Mouse (Mus musculus) brain, embryonic 14.5 days (tissue): ENCODE measurements around the gene Gm35134. TPM values are rescaled to one million over a fixed set of nuclear protein-coding genes. Genes with fewer than 3 reads are reported as not detected.
"Not testable (repeated sequence)": the region's sequence is repeated elsewhere in the genome, so short reads cannot be mapped to it uniquely, and the experiment has no call there.

Source experiments
- DNase-seq: peaks from one replicate; pipeline ENCODE4 v3.0.0-alpha.2; 2011; ENCODE audit warnings: low read depth
- polyA plus RNA-seq: library from polyadenylated mRNA; depleted of rRNA; stranded (reverse); fragments of >200 nt; gene quantifications from 2 replicates; pipeline ENCODE4 v1.2.3, GENCODE M21; 2012; rRNA removed

Gm35134 gene
- polyA plus RNA-seq, result not detected in 2 replicates

DNA sequence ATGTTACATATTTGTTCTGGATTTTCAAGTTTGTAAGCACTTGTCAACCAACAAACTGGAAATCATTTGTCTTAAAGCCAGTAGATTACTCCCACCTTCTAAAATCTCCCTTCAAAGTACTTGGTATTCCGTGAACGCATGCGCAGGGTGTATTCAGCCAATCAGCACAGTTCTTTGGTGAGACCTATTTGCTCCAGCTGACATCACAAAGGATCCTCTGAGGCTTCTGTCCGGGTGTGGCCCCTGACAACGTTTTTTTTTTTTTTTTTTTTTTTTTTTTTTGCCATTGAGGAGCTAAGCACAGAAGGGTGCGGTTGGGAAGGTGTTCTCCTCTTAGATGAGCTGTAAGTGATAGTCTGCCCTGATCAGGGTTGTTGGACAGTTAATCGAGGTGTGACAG lies at the start of gene Gm35134:
TSS of gene Gm35134 (plus strand) at position 301 of the 400 bp plus-strand sequence.
- DNase-seq, result not testable (repeated sequence)
